Mouse (Mus musculus): Measurements from ENCODE around the gene Astn2. TPM values are rescaled to one million over a fixed set of nuclear protein-coding genes. Genes with fewer than 3 reads are reported as not detected.
A peak's percentile ranks its signal among the peaks of the same experiment; 100 is the strongest.

The Astn2 gene
- 0.79 and 0.82 TPM in 2 replicates for polyA plus RNA-seq (2015; fragmentation: Nextera tagmentation; extraction: Ambion mirVana)

DNA sequence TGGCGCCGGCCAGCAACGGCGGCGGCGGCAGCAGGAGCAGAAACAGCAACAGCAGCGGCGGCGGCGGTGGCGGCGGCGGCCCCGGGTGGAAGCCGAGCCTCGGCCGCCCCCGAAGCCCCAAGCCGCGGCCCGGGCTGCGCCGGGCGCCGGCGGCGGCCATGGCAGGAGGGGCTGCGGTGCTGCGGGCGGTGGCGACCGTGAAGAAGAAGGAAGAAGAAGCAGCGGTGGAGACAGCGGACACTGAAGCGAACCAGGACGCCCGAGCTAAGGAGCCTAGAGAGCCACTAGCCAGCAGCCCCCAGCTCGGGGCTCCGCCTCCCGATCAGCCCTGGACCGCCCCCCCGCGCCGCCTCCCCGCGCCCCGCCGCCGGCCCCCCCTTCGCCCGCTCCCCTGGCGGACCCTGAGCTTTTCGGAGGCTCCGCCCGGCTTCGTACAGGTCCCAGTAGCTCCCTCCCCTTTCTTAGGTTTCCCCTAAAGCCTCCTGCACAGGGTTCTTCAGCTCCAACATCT, at the start of gene Astn2:
Gene Astn2 (minus strand): TSS at position 411 of the 511 bp plus-strand sequence.
- peak; percentile 62; the same call in 1 of the 2 replicates for ATAC-seq (ENCODE audit: insufficient read depth, low FRiP score, low read depth)
- peak within 1 kb of the TSS; percentile 52; the same call in 1 of the 2 replicates for H3K9ac ChIP-seq
- H3K4me1 ChIP-seq = peaks cover 9% of the 10 kb centered on the region; the same call in 1 of the 2 replicates
- H3K4me2 ChIP-seq = peak within 1 kb of the TSS; percentile 97
- no peaks in the 10 kb centered on the region for H3K36me3 ChIP-seq
- H3K27ac ChIP-seq = no peak within 1 kb of the TSS
- peaks cover 38% of the 10 kb centered on the region; the same call in 1 of the 2 replicates for H3K27me3 ChIP-seq (replicated peaks)
- H3K9me3 ChIP-seq = no peaks in the 10 kb centered on the region
- WGBS = 0% methylated on average over 19 of the region's 56 CpGs
- peak within 1 kb of the TSS; percentile 64 for H3K4me3 ChIP-seq (replicated peaks)

DNA sequence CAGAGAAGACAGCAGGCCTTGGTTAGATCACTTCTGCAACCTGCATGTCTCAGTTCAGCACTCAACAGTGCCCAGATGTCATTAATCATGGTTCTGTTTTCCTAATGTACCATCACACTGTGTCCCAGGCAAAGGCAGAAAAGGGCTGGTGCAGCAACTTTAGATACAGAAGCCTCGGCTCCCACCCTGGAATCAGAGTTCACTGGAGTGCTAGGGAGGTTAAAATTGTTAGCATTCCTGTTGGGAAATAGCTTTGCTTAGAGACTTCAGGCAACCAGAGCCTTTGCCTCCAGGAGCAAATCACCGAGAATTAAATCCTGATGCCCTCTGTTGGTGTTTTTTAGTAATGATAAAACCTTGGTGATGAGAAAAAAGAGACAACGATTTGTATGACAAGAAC, 45.7 kb upstream of the Astn2 start:
- Histone ChIP-seq H3K4me1 (no peaks in the 10 kb centered on the region), H3K4me2 (no peak overlapping the region), H3K9ac (no peak overlapping the region), H3K27me3 (replicated peaks) (no peaks in the 10 kb centered on the region), H3K36me3 (no peaks in the 10 kb centered on the region), H3K9me3 (no peaks in the 10 kb centered on the region), H3K27ac (no peak overlapping the region), H3K4me3 (replicated peaks) (no peak overlapping the region)
- 24% methylated on average over 3 of the region's 3 CpGs for WGBS
- no peak for ATAC-seq (ENCODE audit: insufficient read depth, low FRiP score, low read depth)

DNA sequence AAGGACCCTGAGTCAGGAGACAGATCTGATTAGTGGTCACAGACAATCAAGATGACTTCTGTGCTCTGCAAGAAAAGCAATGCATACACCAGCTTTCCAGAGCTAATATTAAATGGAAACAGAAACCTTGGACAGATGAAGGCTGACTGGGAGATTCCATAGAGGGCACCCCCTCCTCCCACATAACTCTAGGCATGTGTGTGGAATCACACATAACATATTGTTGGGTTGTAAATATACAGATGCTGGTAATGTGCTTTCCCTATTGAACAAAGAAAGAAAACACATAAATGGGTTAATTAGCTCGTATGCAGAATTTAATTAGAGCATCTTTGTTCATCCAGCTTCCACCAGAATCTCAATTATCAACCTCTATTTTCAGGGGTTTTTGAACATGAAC, 26.8 kb upstream of the Astn2 start:
- Histone ChIP-seq H3K9ac (no peak overlapping the region), H3K4me2 (no peak overlapping the region), H3K27ac (no peak overlapping the region), H3K36me3 (no peaks in the 10 kb centered on the region), H3K9me3 (no peaks in the 10 kb centered on the region), H3K27me3 (replicated peaks) (no peaks in the 10 kb centered on the region), H3K4me1 (no peaks in the 10 kb centered on the region), H3K4me3 (replicated peaks) (no peak overlapping the region)
- ATAC-seq (ENCODE audit: insufficient read depth, low FRiP score, low read depth) = no peak
- WGBS = 63% methylated on average over 1 of the region's 1 CpGs

DNA sequence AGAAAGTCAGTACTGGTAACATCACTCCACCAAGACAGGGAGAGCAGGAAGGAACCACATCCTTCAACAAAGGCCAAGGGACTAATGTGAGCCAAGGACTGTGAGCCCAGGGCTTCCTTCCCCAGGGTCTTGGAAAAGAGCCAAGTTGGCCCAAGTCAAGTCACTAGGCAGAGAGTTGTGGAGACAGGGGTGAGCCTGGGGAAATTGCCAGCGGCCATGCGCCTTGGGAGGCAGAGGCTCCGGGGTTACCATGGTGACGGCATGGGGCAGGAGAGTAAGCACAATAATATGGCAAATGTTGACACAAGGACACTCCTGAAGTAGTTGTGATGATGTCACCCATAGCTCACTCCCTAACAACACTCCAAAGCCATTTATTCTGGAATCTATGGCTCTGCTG, 21.4 kb upstream of the Astn2 start:
- no peaks in the 10 kb centered on the region for H3K27me3 ChIP-seq (replicated peaks)
- WGBS = 78% methylated on average over 4 of the region's 4 CpGs
- H3K4me3 ChIP-seq (replicated peaks) = no peak overlapping the region
- H3K27ac ChIP-seq = no peak overlapping the region
- no peak overlapping the region for H3K9ac ChIP-seq
- H3K4me1 ChIP-seq = no peaks in the 10 kb centered on the region
- H3K36me3 ChIP-seq = no peaks in the 10 kb centered on the region
- H3K9me3 ChIP-seq = no peaks in the 10 kb centered on the region
- 0 out of 2 replicates have a peak, but pooled peaks have one; percentile 31 for ATAC-seq (ENCODE audit: insufficient read depth, low FRiP score, low read depth)
- no peak overlapping the region for H3K4me2 ChIP-seq

DNA sequence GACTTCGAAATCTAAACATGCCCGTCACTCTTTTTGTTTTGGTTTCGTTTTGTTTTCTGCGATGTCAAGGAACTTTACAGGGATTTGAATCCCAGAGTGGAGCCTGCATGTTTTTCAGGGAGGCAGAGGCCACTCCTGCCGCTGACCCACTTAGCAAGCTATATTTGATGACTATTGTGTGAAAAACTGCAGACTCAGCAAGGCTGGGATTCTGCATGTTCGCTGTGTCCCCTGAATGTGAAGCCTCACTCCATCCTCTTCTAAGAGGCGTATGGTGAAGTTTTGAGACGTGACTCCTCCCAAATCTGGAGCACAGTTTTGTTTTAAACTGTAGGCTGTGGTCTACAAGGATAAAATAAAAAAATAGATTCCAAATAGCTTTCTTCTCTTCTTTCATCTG, 10.4 kb upstream of the Astn2 start:
- Histone ChIP-seq H3K4me3 (replicated peaks) (peak overlapping the region; percentile 25), H3K4me2 (peak overlapping the region; percentile 34), H3K9me3 (no peaks in the 10 kb centered on the region), H3K4me1 (no peaks in the 10 kb centered on the region), H3K36me3 (no peaks in the 10 kb centered on the region), H3K9ac (no peak overlapping the region), H3K27ac (no peak overlapping the region), H3K27me3 (replicated peaks) (no peaks in the 10 kb centered on the region)
- no peak for ATAC-seq (ENCODE audit: insufficient read depth, low FRiP score, low read depth)
- WGBS = 56% methylated on average over 8 of the region's 8 CpGs

DNA sequence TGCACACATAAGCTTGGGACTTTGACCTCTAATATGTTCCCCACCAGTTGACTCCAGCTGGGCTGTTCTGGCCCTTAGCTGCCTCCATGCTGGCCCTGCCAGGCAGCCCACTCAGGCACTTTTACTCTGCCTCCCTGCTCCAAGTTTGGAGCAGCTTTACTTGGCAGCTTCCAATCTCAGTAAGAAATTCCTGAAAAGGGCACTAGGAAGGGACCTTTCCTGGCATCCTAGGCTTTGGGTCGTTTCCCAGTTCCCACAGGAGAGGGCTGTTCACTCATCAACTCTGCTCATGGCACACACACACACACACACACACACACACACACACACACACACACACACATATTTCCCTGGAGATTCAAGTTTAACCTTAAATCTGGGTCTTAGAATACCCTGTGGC, 675 bp upstream of the Astn2 start:
- H3K9me3 ChIP-seq = no peaks in the 10 kb centered on the region
- 21% methylated on average over 1 of the region's 1 CpGs for WGBS
- no peak overlapping the region for H3K4me3 ChIP-seq (replicated peaks)
- H3K27ac ChIP-seq = no peak overlapping the region
- H3K4me2 ChIP-seq = no peak overlapping the region
- ATAC-seq (ENCODE audit: insufficient read depth, low FRiP score, low read depth) = no peak
- peaks cover 38% of the 10 kb centered on the region; the same call in 1 of the 2 replicates for H3K27me3 ChIP-seq (replicated peaks)
- no peak overlapping the region for H3K9ac ChIP-seq
- peaks cover 9% of the 10 kb centered on the region; the same call in 1 of the 2 replicates for H3K4me1 ChIP-seq
- no peaks in the 10 kb centered on the region for H3K36me3 ChIP-seq

DNA sequence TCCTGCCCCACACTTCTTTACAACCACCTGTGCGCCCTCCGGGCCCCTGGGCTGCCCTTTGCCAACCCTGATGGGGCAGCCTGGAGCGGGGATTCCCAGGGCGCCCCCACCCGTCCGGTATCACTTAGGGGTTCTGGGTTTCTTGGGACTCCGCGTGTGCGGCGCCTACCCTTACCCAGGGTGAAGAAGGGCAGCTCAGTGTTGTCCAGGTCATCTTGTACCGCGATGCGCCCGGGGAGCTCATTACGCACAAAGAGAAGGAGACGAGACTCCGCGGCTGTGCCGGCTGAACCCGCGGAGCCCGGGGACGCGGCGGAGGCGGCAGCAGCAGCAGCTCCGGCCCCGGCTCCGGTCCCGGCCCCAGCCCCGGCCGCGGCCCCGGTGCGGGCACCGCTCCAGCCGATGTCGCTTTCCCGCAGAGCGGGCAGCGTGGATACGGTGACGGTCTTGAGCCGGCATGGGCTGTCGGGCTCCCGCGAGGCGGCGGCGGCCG, 657 bp downstream of the Astn2 start:
- WGBS = 0% methylated on average over 37 of the region's 51 CpGs

DNA sequence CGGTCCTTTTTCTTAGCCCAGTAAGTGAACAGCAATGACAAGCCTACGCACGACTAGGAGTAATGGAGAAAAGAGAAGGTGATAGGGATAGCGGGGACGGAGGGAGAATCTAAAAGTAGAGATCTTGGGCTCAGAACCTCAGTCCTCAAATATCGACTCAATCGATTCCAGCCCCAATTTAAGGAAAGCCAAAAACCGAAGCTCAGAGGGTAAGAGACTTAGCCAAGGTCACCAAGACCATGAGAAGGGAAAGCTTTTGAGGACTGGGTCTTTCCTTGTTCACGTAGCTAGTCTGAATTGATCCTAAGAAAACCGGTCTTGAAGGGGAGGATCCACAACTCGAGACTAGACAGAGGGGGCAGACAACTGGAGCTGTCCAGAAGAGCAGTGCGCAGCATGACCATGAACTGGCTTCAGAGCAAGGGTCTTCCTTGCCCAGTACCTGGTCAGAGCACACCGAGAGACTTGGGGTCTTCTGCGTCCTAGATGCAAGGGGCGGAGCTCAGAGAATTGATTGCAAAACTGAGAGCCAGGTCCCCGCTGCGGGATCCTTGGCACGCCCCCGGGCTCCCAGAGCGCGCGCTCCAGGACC, 1.2 kb downstream of the Astn2 start:
- Histone ChIP-seq H3K4me2 (peak overlapping the region; percentile 97), H3K27me3 (replicated peaks) (peaks cover 38% of the 10 kb centered on the region; the same call in 1 of the 2 replicates), H3K4me3 (replicated peaks) (peak overlapping the region; percentile 64), H3K4me1 (peaks cover 9% of the 10 kb centered on the region; the same call in 1 of the 2 replicates), H3K27ac (no peak overlapping the region), H3K36me3 (no peaks in the 10 kb centered on the region), H3K9ac (no peak overlapping the region), H3K9me3 (no peaks in the 10 kb centered on the region)
- under 1% methylated on average over 22 of the region's 22 CpGs for WGBS
- peak; percentile 36; the same call in 1 of the 2 replicates for ATAC-seq (ENCODE audit: insufficient read depth, low FRiP score, low read depth)

More for the DNA sequence above, 657 bp downstream of the Astn2 start:
- H3K4me3 ChIP-seq (replicated peaks) = peak overlapping the region; percentile 64
- H3K27ac ChIP-seq = no peak overlapping the region
- no peaks in the 10 kb centered on the region for H3K36me3 ChIP-seq
- 0 out of 2 replicates have a peak, but pooled peaks have one; percentile 19 for ATAC-seq (ENCODE audit: insufficient read depth, low FRiP score, low read depth)
- no peaks in the 10 kb centered on the region for H3K9me3 ChIP-seq
- H3K4me1 ChIP-seq = peaks cover 9% of the 10 kb centered on the region; the same call in 1 of the 2 replicates
- peaks cover 38% of the 10 kb centered on the region; the same call in 1 of the 2 replicates for H3K27me3 ChIP-seq (replicated peaks)
- H3K9ac ChIP-seq = peak overlapping the region; percentile 52; the same call in 1 of the 2 replicates
- peak overlapping the region; percentile 97 for H3K4me2 ChIP-seq

DNA sequence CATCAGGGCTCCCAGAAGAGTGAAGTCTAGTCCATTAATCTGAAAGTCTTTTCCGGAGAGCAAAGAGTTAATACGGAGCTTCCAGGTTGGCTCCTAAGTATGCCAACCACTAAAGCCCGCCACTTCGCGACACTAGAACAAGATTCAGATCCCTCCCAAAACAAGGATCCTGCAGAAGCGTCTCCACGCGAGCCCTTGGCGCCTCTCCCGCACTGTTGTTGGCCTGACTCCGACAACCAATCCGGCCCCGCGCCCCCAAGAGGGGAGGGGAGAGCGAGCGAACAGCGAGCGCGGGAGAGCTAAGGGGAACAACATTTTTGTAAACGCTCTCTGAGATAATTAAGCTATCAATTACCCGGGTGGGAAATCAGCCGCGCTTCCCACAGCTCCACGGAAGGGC, 1.8 kb downstream of the Astn2 start:
- Histone ChIP-seq H3K27me3 (replicated peaks) (peaks cover 38% of the 10 kb centered on the region; the same call in 1 of the 2 replicates), H3K9me3 (no peaks in the 10 kb centered on the region), H3K9ac (no peak overlapping the region), H3K27ac (no peak overlapping the region), H3K4me1 (peaks cover 9% of the 10 kb centered on the region; the same call in 1 of the 2 replicates), H3K4me2 (peak overlapping the region; percentile 97), H3K36me3 (no peaks in the 10 kb centered on the region), H3K4me3 (replicated peaks) (peak overlapping the region; percentile 64)
- WGBS = under 1% methylated on average over 24 of the region's 24 CpGs
- no peak for ATAC-seq (ENCODE audit: insufficient read depth, low FRiP score, low read depth)

DNA sequence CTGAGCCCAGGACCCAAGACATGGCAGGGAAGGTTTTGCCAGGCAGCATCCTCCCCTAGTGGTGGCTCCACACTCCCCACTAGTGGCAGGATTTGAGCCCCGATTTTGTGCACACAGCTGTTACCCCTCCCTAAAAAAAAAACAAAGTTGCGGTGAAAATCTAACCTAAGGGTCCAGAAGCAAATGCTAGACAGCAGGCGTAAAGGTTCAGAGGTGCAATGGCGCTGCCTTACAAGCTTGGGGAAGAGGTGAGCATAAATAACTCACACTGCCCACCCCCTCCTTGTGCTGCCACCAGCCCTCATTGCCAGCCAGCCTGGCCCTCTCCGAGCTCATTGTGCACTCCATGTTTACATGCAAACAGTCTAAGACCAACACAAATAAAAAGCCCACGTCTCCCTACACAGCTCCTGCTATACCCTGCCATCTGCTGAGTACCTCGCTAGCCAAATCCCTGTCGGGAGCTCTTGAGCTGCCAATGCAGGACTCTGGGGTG, 3.2 kb downstream of the Astn2 start:
- 14% methylated on average over 8 of the region's 8 CpGs for WGBS

DNA sequence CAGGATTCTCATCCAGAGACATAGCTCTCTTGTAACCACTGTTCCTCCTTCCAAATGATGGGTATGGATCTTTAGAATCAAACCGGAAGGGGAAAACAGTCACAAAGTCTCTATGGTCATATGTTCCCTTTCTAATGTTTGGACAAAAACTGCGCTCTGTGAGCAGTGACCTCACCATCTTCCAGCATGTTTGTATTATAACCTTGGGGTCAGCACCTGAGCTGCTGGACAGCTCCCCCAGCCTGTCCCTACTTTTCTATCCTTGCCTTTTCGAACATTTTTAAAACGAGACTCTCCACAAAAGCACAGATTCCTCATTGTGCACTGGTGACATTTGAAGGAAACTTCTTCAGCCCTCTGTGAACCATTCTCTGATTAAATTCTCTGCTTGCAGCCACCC, 5.3 kb downstream of the Astn2 start:
- H3K27ac ChIP-seq = no peak overlapping the region
- H3K4me1 ChIP-seq = peaks cover 9% of the 10 kb centered on the region; the same call in 1 of the 2 replicates
- H3K9ac ChIP-seq = no peak overlapping the region
- H3K4me3 ChIP-seq (replicated peaks) = no peak overlapping the region
- H3K27me3 ChIP-seq (replicated peaks) = peaks cover 31% of the 10 kb centered on the region; the same call in 1 of the 2 replicates
- no peaks in the 10 kb centered on the region for H3K9me3 ChIP-seq
- ATAC-seq (ENCODE audit: insufficient read depth, low FRiP score, low read depth) = no peak
- no peak overlapping the region for H3K4me2 ChIP-seq
- WGBS = 37% methylated on average over 4 of the region's 4 CpGs
- H3K36me3 ChIP-seq = no peaks in the 10 kb centered on the region

More for the DNA sequence above, 3.2 kb downstream of the Astn2 start:
- Histone ChIP-seq H3K27ac (no peak overlapping the region), H3K36me3 (no peaks in the 10 kb centered on the region), H3K9ac (no peak overlapping the region), H3K4me3 (replicated peaks) (no peak overlapping the region), H3K9me3 (no peaks in the 10 kb centered on the region), H3K4me2 (no peak overlapping the region), H3K27me3 (replicated peaks) (peaks cover 38% of the 10 kb centered on the region; the same call in 1 of the 2 replicates), H3K4me1 (peaks cover 9% of the 10 kb centered on the region; the same call in 1 of the 2 replicates)
- ATAC-seq (ENCODE audit: insufficient read depth, low FRiP score, low read depth) = no peak

DNA sequence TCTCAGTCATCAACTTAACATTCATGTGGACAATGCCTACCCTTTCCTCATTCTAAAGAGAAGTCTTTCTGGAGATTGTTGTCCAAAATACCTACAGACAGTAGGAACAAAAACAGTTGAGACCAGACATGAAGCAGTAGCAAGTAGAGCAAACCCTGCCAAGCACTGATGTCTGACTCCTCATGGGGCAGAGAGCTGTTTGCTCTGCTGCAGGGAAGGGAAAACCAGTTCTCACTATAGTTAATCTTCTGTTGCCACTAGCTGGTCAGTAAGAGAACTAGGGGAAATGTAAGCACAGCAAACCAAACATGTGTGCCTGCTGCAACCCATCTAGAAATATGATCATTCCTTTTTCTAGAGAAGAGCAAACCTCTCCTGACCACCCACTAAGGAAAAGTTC, 7.2 kb downstream of the Astn2 start:
- Histone ChIP-seq H3K4me1 (no peaks in the 10 kb centered on the region), H3K27me3 (replicated peaks) (0 out of 2 replicates have a peak, but pooled peaks cover 13% of the 10 kb centered on the region), H3K9me3 (no peaks in the 10 kb centered on the region), H3K9ac (no peak overlapping the region), H3K36me3 (no peaks in the 10 kb centered on the region), H3K4me2 (no peak overlapping the region), H3K27ac (no peak overlapping the region), H3K4me3 (replicated peaks) (no peak overlapping the region)
- no peak for ATAC-seq (ENCODE audit: insufficient read depth, low FRiP score, low read depth)

Measured in stomach, embryonic 15.5 days (tissue).